In genomic region chr10:117330521-117330920, GRCm38 (mm10) we compare ENCODE assay signal across 9 mouse cellular contexts. TPM values are rescaled to one million over a fixed set of nuclear protein-coding genes. Genes with fewer than 3 reads are reported as not detected.
A peak's percentile ranks its signal among the peaks of the same experiment; 100 is the strongest.
DNase-seq lines count a peak whose midpoint lies in the region; ATAC-seq and TF ChIP-seq lines count a peak whose summit lies in the region.
"Had no signal": no experiment of that assay in that cellular context is flagged by ENCODE, and none has a peak within 500 bp of the region (broad histone marks: within the 10 kb centered on the region; RNA-seq: fewer than 3 reads in every experiment).

No protein-coding gene starts in this region.

- H3K36me3 ChIP-seq in kidney, adult 2 months (ENCODE audit: control insufficient read depth, insufficient read depth, low read length) = no peaks in the 10 kb centered on the region
- H3K36me3 ChIP-seq in CH12.LX (replicated peaks in 1 of 2; ENCODE audit: control insufficient read depth in 1 of 2, insufficient read depth in 1 of 2, low read length in 1 of 2) = no peaks in the 10 kb centered on the region
- H3K36me3 ChIP-seq in megakaryocyte, embryonic 14.5 days (replicated peaks; ENCODE audit: low read length) = peaks cover 6% of the 10 kb centered on the region
- H3K36me3 ChIP-seq in forebrain, embryonic 13.5 days (ENCODE audit: poor library complexity, severe bottlenecking) = no peaks in the 10 kb centered on the region
- H3K36me3 ChIP-seq: neural tube, embryonic 12.5 days had no signal

- H3K9ac ChIP-seq in CH12.LX (ENCODE audit: insufficient read depth, low read depth) = no peak overlapping the region
- no peak overlapping the region for H3K9ac ChIP-seq in forebrain, embryonic 13.5 days
- H3K9ac ChIP-seq: neural tube, embryonic 12.5 days had no signal

- ATAC-seq in forebrain, embryonic 13.5 days = no peak

- no peak overlapping the region for H3K4me2 ChIP-seq in CH12.LX (ENCODE audit: insufficient read depth, low read depth, poor library complexity, severe bottlenecking)
- no peak overlapping the region for H3K4me2 ChIP-seq in forebrain, embryonic 13.5 days
- H3K4me2 ChIP-seq: neural tube, embryonic 12.5 days had no signal

- dilution Hi-C loops in CH12.LX (cut with MboI; ENCODE audit: extremely low pct_ligation_motif_present, extremely low pct_unique_long_range_greater_than_20kb, low sequenced_read_pairs) = no loop called here

- TF ChIP-seq POLR2A in kidney, adult 2 months (IDR thresholded peaks at IDR 0.05; ENCODE audit: low read depth, low read length) = no peak
- no peak for TF ChIP-seq POLR2A in CH12.LX (IDR thresholded peaks at IDR 0.05; ENCODE audit: low read depth, low read length)

- in situ Hi-C loops in CH12.LX (cut with MboI; ENCODE audit: low pct_ligation_motif_present, low pct_unique_long_range_greater_than_20kb, low sequenced_read_pairs) = no loop called here

- WGBS in kidney, adult 2 months = 67% methylated on average over 5 of the region's 5 CpGs
- WGBS in forebrain, embryonic 13.5 days = 83% methylated on average over 5 of the region's 5 CpGs

- peak; percentile 60 for TF ChIP-seq CTCF in kidney, adult 2 months (conservative IDR thresholded peaks at IDR 0.05; ENCODE audit: insufficient read depth, insufficient read length, low read depth, low read length)
- TF ChIP-seq CTCF in CH12.LX (conservative IDR thresholded peaks at IDR 0.05 in 1 of 2, IDR thresholded peaks at IDR 0.05 in 1 of 2; ENCODE audit: low read depth in 2 of 2, low read length in 2 of 2) = peak; percentile 35 to 75; a peak in 3 of 4 replicates

- H3K27me3 ChIP-seq in kidney, adult 2 months (replicated peaks; ENCODE audit: control insufficient read depth, insufficient read depth, low read length) = no peaks in the 10 kb centered on the region
- H3K27me3 ChIP-seq in CH12.LX (replicated peaks) = no peaks in the 10 kb centered on the region
- no peaks in the 10 kb centered on the region for H3K27me3 ChIP-seq in megakaryocyte, embryonic 14.5 days (replicated peaks)
- no peaks in the 10 kb centered on the region for H3K27me3 ChIP-seq in forebrain, embryonic 13.5 days
- H3K27me3 ChIP-seq: neural tube, embryonic 12.5 days had no signal

- H3K9me3 ChIP-seq in CH12.LX (replicated peaks; ENCODE audit: low read length) = no peaks in the 10 kb centered on the region
- H3K9me3 ChIP-seq in megakaryocyte, embryonic 14.5 days = peaks cover 7% of the 10 kb centered on the region
- H3K9me3 ChIP-seq in forebrain, embryonic 13.5 days (replicated peaks) = no peaks in the 10 kb centered on the region
- H3K9me3 ChIP-seq: neural tube, embryonic 12.5 days had no signal

- no peaks in the 10 kb centered on the region for H3K4me1 ChIP-seq in kidney, adult 2 months (ENCODE audit: control insufficient read depth, insufficient read depth, low read length)
- H3K4me1 ChIP-seq in CH12.LX (ENCODE audit: control insufficient read depth in 1 of 2, insufficient read depth in 2 of 2) = peaks cover 0 to 4% of the 10 kb centered on the region in 2 experiments; a peak in 2 of 4 replicates
- H3K4me1 ChIP-seq in megakaryocyte, embryonic 14.5 days = peaks cover 21% of the 10 kb centered on the region
- H3K4me1 ChIP-seq in forebrain, embryonic 13.5 days = 0 out of 2 replicates have a peak, but pooled peaks cover under 1% of the 10 kb centered on the region
- H3K4me1 ChIP-seq: neural tube, embryonic 12.5 days had no signal

- no peak overlapping the region for H3K4me3 ChIP-seq in kidney, adult 2 months (ENCODE audit: insufficient read depth, low read depth, low read length)
- H3K4me3 ChIP-seq in CH12.LX (replicated peaks in 1 of 3; ENCODE audit: low read depth in 2 of 3, low read length in 2 of 3, poor library complexity in 1 of 3) = no peak overlapping the region
- H3K4me3 ChIP-seq in megakaryocyte, embryonic 14.5 days (replicated peaks) = peak overlapping the region; percentile 80
- no peak overlapping the region for H3K4me3 ChIP-seq in forebrain, embryonic 13.5 days
- H3K4me3 ChIP-seq: neural tube, embryonic 12.5 days had no signal

- H3K79me2 ChIP-seq in CH12.LX (replicated peaks; ENCODE audit: control insufficient read depth, extremely low read depth, insufficient read depth, poor library complexity, severe bottlenecking) = no peaks in the 10 kb centered on the region

- peak; percentile 73 for TF ChIP-seq RAD21 in CH12.LX (IDR thresholded peaks at IDR 0.05; ENCODE audit: low read depth, low read length)

- intact Hi-C loops in left cerebral cortex, postnatal 4 days (cut with DNase I) = no loop called here

- TF ChIP-seq EP300 in CH12.LX (IDR thresholded peaks at IDR 0.05; ENCODE audit: low read length) = no peak

- peak; percentile 18 for DNase-seq in kidney, adult 2 months
- no peak for DNase-seq in kidney, adult 18-20 months
- DNase-seq in CH12.LX (ENCODE audit: extremely low read depth) = peak; percentile 39
- DNase-seq in brain, adult 2 months (ENCODE audit: low read depth, low spot score) = peak; percentile 15
- DNase-seq in left cerebral cortex, postnatal 4 days = no peak
- DNase-seq in layer of hippocampus, adult 9-11 months = no peak

- H3K27ac ChIP-seq in kidney, adult 2 months (ENCODE audit: insufficient read depth, low read depth, low read length) = no peak overlapping the region
- no peak overlapping the region for H3K27ac ChIP-seq in CH12.LX (ENCODE audit: insufficient read depth, low read depth)
- no peak overlapping the region for H3K27ac ChIP-seq in forebrain, embryonic 13.5 days
- H3K27ac ChIP-seq: neural tube, embryonic 12.5 days had no signal

TF ChIP-seq in CH12.LX, 34 proteins besides CTCF, POLR2A, EP300 and RAD21:
- TF ChIP-seq NELFE (IDR thresholded peaks at IDR 0.05; ENCODE audit: low read depth, low read length) = 0 out of 2 replicates have a peak, but pooled peaks have one; percentile 28
- no peak for TF ChIP-seq TBP (conservative IDR thresholded peaks at IDR 0.05; ENCODE audit: low read depth, low read length)
- no peak for TF ChIP-seq USF2 (conservative IDR thresholded peaks at IDR 0.05; ENCODE audit: low read depth, low read length)
- no peak for TF ChIP-seq CHD1 (IDR thresholded peaks at IDR 0.05; ENCODE audit: low read depth, low read length)
- no peak for TF ChIP-seq ELF1 (IDR thresholded peaks at IDR 0.05; ENCODE audit: low read depth, low read length)
- no peak for TF ChIP-seq HCFC1 (IDR thresholded peaks at IDR 0.05; ENCODE audit: low read depth, low read length)
- no peak for TF ChIP-seq ZMIZ1 (IDR thresholded peaks at IDR 0.05; ENCODE audit: low read depth, low read length)
- peak; percentile 61 for TF ChIP-seq SMC3 (IDR thresholded peaks at IDR 0.05; ENCODE audit: low read depth, low read length)
- TF ChIP-seq MYC (IDR thresholded peaks at IDR 0.05; ENCODE audit: low read depth, low read length) = no peak
- no peak for TF ChIP-seq USF1 (IDR thresholded peaks at IDR 0.05; ENCODE audit: low read depth, low read length)
- peak; percentile 75 for TF ChIP-seq MAFK (IDR thresholded peaks at IDR 0.05; ENCODE audit: insufficient replicate concordance, low read length)
- TF ChIP-seq MEF2A (IDR thresholded peaks at IDR 0.05; ENCODE audit: borderline replicate concordance, low read depth, low read length) = no peak
- no peak for TF ChIP-seq IRF4 (IDR thresholded peaks at IDR 0.05; ENCODE audit: low read depth, low read length)
- TF ChIP-seq POLR2AphosphoS2 (IDR thresholded peaks at IDR 0.05; ENCODE audit: low read depth, low read length) = no peak
- TF ChIP-seq SIN3A (IDR thresholded peaks at IDR 0.05; ENCODE audit: low read length) = no peak
- no peak for TF ChIP-seq ZKSCAN1 (IDR thresholded peaks at IDR 0.05; ENCODE audit: borderline replicate concordance, low read depth, low read length)
- TF ChIP-seq PAX5 (IDR thresholded peaks at IDR 0.05; ENCODE audit: low read length) = no peak
- TF ChIP-seq MXI1 (IDR thresholded peaks at IDR 0.05; ENCODE audit: low read depth, low read length) = no peak
- no peak for TF ChIP-seq MAX (IDR thresholded peaks at IDR 0.05; ENCODE audit: low read length)
- TF ChIP-seq JUND (conservative IDR thresholded peaks at IDR 0.05; ENCODE audit: low read depth, low read length) = no peak
- no peak for TF ChIP-seq GABPA (IDR thresholded peaks at IDR 0.05; ENCODE audit: insufficient replicate concordance, low read depth, low read length)
- no peak for TF ChIP-seq ZC3H11A (IDR thresholded peaks at IDR 0.05; ENCODE audit: low read depth, low read length)
- TF ChIP-seq UBTF (IDR thresholded peaks at IDR 0.05; ENCODE audit: low read depth, low read length) = no peak
- TF ChIP-seq TCF12 (IDR thresholded peaks at IDR 0.05; ENCODE audit: low read depth, low read length) = no peak
TF ChIP-seq in CH12.LX: peak in this region for 3.

RNA-seq across cellular contexts. Expression of gene Lyz1, which starts 37.9 kb away (rescaled TPM):
- polyA plus RNA-seq in kidney, adult 2 months (2012; rRNA removed) = 1.9 and 6.2 TPM in 2 replicates
- total RNA-seq in CH12.LX (2012; rRNA removed) (not detected in 2 replicates), CH12.LX (2014; rRNA removed) (not detected in 2 replicates)
- not detected in 2 replicates for polyA plus RNA-seq in CH12.LX (2012; ENCODE audit: insufficient read length, low read depth)
- polyA plus RNA-seq in megakaryocyte, embryonic 14.5 days (2012; ENCODE audit: insufficient read depth, low replicate concordance) = not detected in 2 replicates
- 0.14 TPM in 1 of 2 replicates, not detected in the other for polyA plus RNA-seq in forebrain, embryonic 13.5 days (2015; fragmentation: Nextera tagmentation; extraction: Ambion mirVana)
- 1 to 10 TPM in 1 of 2 experiments, under 1 TPM in 1; 0.72 to 1.2 TPM for total RNA-seq in left cerebral cortex, postnatal 4 days (2021)
- polyA plus RNA-seq: neural tube, embryonic 12.5 days had no signal

RNA-seq across cellular contexts. Expression of gene Lyz2, which starts 48.4 kb away (rescaled TPM):
- 42.5 and 101 TPM in 2 replicates for polyA plus RNA-seq in kidney, adult 2 months (2012; rRNA removed)
- total RNA-seq in CH12.LX (2012; rRNA removed) = 0.08 TPM in 1 of 2 replicates, not detected in the other
- total RNA-seq in CH12.LX (2014; rRNA removed) = 0.17 TPM in 1 of 2 replicates, not detected in the other
- polyA plus RNA-seq in CH12.LX (2012; ENCODE audit: insufficient read length, low read depth) = not detected in 2 replicates
- 5.8 and 101 TPM in 2 replicates for polyA plus RNA-seq in megakaryocyte, embryonic 14.5 days (2012; ENCODE audit: insufficient read depth, low replicate concordance)
- polyA plus RNA-seq in forebrain, embryonic 13.5 days (2015; fragmentation: Nextera tagmentation; extraction: Ambion mirVana) = 9.5 and 10.4 TPM in 2 replicates
- total RNA-seq in left cerebral cortex, postnatal 4 days (2021) = 10 to 100 TPM in 1 of 2 experiments, 1 to 10 TPM in 1; 8.6 to 11.3 TPM

RNA-seq across cellular contexts. Expression of gene Cpsf6, which starts 49.3 kb away (rescaled TPM):
- polyA plus RNA-seq in kidney, adult 2 months (2012; rRNA removed) = 26.9 and 30.1 TPM in 2 replicates
- total RNA-seq in CH12.LX (2012; rRNA removed) (87.6 and 109 TPM in 2 replicates), CH12.LX (2014; rRNA removed) (114 and 128 TPM in 2 replicates)
- polyA plus RNA-seq in CH12.LX (2012; ENCODE audit: insufficient read length, low read depth) = 94.2 and 99.5 TPM in 2 replicates
- 77.6 and 434 TPM in 2 replicates for polyA plus RNA-seq in megakaryocyte, embryonic 14.5 days (2012; ENCODE audit: insufficient read depth, low replicate concordance)
- polyA plus RNA-seq in forebrain, embryonic 13.5 days (2015; fragmentation: Nextera tagmentation; extraction: Ambion mirVana) = 242 and 248 TPM in 2 replicates
- total RNA-seq in left cerebral cortex, postnatal 4 days (2021) = 100 to 1,000 TPM; 145 to 163 TPM

Comparison
In these comparisons a context has a peak if more than half of its experiments do, and no peak if none do; other contexts are left out.
1. DNase-seq: peak in kidney, adult 2 months (single experiment), CH12.LX (single experiment) and brain, adult 2 months (single experiment); none in kidney, adult 18-20 months (single experiment), left cerebral cortex, postnatal 4 days (single experiment) and layer of hippocampus, adult 9-11 months (single experiment).